In genomic region chr7:89940571-89941463, GRCm38 (mm10) we compare ENCODE assay signal across 8 mouse cellular contexts. TPM values are rescaled to one million over a fixed set of nuclear protein-coding genes. Genes with fewer than 3 reads are reported as not detected.
DNase-seq lines count a peak whose midpoint lies in the region; ATAC-seq and TF ChIP-seq lines count a peak whose summit lies in the region.

Gene Hikeshi, minus strand, starts transcription at chr7:89941204.

- peaks cover 19% of the 10 kb centered on the region for H3K4me1 ChIP-seq in G1E (ENCODE audit: insufficient read depth, low read depth, low read length)
- peaks cover 14% of the 10 kb centered on the region for H3K4me1 ChIP-seq in forebrain, embryonic 16.5 days (replicated peaks; ENCODE audit: control insufficient read depth, insufficient read depth, low read length)
- H3K4me1 ChIP-seq in lung, embryonic 14.5 days (ENCODE audit: insufficient read depth): 0 out of 2 replicates have a peak, but pooled peaks cover 4% of the 10 kb centered on the region
- no peaks in the 10 kb centered on the region for H3K4me1 ChIP-seq in olfactory bulb, adult 2 months (ENCODE audit: control insufficient read depth, insufficient read depth, low read length)
- peaks cover 4% of the 10 kb centered on the region; the same call in 1 of the 2 replicates for H3K4me1 ChIP-seq in thymus, adult 2 months (replicated peaks; ENCODE audit: control insufficient read depth, insufficient read depth, low read length)

- peak within 1 kb of the TSS; percentile 77 for H3K4me2 ChIP-seq in forebrain, embryonic 16.5 days (ENCODE audit: low read length)
- H3K4me2 ChIP-seq in lung, embryonic 14.5 days: peak within 1 kb of the TSS; percentile 79

- under 1% methylated on average over 45 of the region's 45 CpGs for WGBS in forebrain, embryonic 16.5 days
- WGBS in lung, embryonic 14.5 days: under 1% methylated on average over 45 of the region's 45 CpGs
- under 1% methylated on average over 45 of the region's 45 CpGs for WGBS in olfactory bulb, adult 2 months
- WGBS in thymus, adult 2 months: under 1% methylated on average over 45 of the region's 45 CpGs

- intact Hi-C loops in heart, postnatal 36 days (cut with DNase I): loop anchor here (1.0 kb wide), 1 partner anchor 501 kb away; the partner anchor contains the start of gene Crebzf

- peak within 1 kb of the TSS; percentile 92 for H3K4me3 ChIP-seq in G1E (ENCODE audit: low read depth, low read length)
- peak within 1 kb of the TSS; percentile 98 for H3K4me3 ChIP-seq in forebrain, embryonic 16.5 days (replicated peaks; ENCODE audit: low read length)
- H3K4me3 ChIP-seq in layer of hippocampus, adult 2 months: peak within 1 kb of the TSS; percentile 98
- H3K4me3 ChIP-seq in lung, embryonic 14.5 days (ENCODE audit: low read depth, low read length): peak within 1 kb of the TSS; percentile 88
- peak within 1 kb of the TSS; percentile 89 for H3K4me3 ChIP-seq in olfactory bulb, adult 2 months (ENCODE audit: insufficient read depth, low read depth, low read length)
- peak within 1 kb of the TSS; percentile 93 for H3K4me3 ChIP-seq in thymus, adult 2 months (ENCODE audit: control insufficient read depth, insufficient read depth, low read length)

- ATAC-seq in G1E (ENCODE audit: extremely low read depth, insufficient number of reproducible peaks, low FRiP score, poor library complexity, severe bottlenecking): peak; percentile 98
- ATAC-seq in forebrain, embryonic 16.5 days: peak; percentile 99
- ATAC-seq in lung, embryonic 14.5 days (ENCODE audit: insufficient read depth): peak; percentile 100

- peaks cover 11% of the 10 kb centered on the region for H3K36me3 ChIP-seq in G1E (replicated peaks)
- H3K36me3 ChIP-seq in forebrain, embryonic 16.5 days (ENCODE audit: control insufficient read depth, insufficient read depth): no peaks in the 10 kb centered on the region
- H3K36me3 ChIP-seq in lung, embryonic 14.5 days (ENCODE audit: insufficient read depth): no peaks in the 10 kb centered on the region
- no peaks in the 10 kb centered on the region for H3K36me3 ChIP-seq in thymus, adult 2 months (ENCODE audit: control insufficient read depth, insufficient read depth, low read length)

- H3K9me3 ChIP-seq in G1E (replicated peaks): no peaks in the 10 kb centered on the region
- H3K9me3 ChIP-seq in forebrain, embryonic 16.5 days (ENCODE audit: control insufficient read depth, low read length): no peaks in the 10 kb centered on the region
- H3K9me3 ChIP-seq in lung, embryonic 14.5 days (ENCODE audit: low read depth, low read length): no peaks in the 10 kb centered on the region

- TF ChIP-seq POLR2A in olfactory bulb, adult 2 months (IDR thresholded peaks at IDR 0.05; ENCODE audit: insufficient read depth, low read depth, low read length): peak; percentile 33; the same call in 1 of the 2 replicates
- no peak for TF ChIP-seq POLR2A in thymus, adult 2 months (IDR thresholded peaks at IDR 0.05; ENCODE audit: control insufficient read depth, extremely low read depth, insufficient read depth, low read length, poor library complexity)

- H3K27me3 ChIP-seq in G1E (ENCODE audit: insufficient read depth, low read length): no peaks in the 10 kb centered on the region
- no peaks in the 10 kb centered on the region for H3K27me3 ChIP-seq in forebrain, embryonic 16.5 days (replicated peaks; ENCODE audit: control insufficient read depth, insufficient read depth, low read length)
- no peaks in the 10 kb centered on the region for H3K27me3 ChIP-seq in lung, embryonic 14.5 days (ENCODE audit: insufficient read depth, low read length)
- H3K27me3 ChIP-seq in thymus, adult 2 months (ENCODE audit: control insufficient read depth, insufficient read depth, low read length): no peaks in the 10 kb centered on the region

- peak within 1 kb of the TSS; percentile 85 for H3K9ac ChIP-seq in forebrain, embryonic 16.5 days (replicated peaks; ENCODE audit: low read depth, low read length)
- H3K9ac ChIP-seq in lung, embryonic 14.5 days: peak within 1 kb of the TSS; percentile 76

- no peak for TF ChIP-seq CTCF in G1E (IDR thresholded peaks at IDR 0.05; ENCODE audit: low read depth, low read length)
- TF ChIP-seq CTCF in layer of hippocampus, adult 2 months (conservative IDR thresholded peaks at IDR 0.05): peak; percentile 22
- no peak for TF ChIP-seq CTCF in lung, embryonic 14.5 days (IDR thresholded peaks at IDR 0.05; ENCODE audit: low read depth)
- TF ChIP-seq CTCF in olfactory bulb, adult 2 months (IDR thresholded peaks at IDR 0.05; ENCODE audit: insufficient read depth, low read depth, low read length): no peak
- TF ChIP-seq CTCF in thymus, adult 2 months (IDR thresholded peaks at IDR 0.05; ENCODE audit: borderline replicate concordance, control insufficient read depth, extremely low read depth, insufficient read depth, low read length, poor library complexity): peak; percentile 18; the same call in 1 of the 2 replicates

- peak; percentile 80 for DNase-seq in G1E (ENCODE audit: low spot score)
- peak; percentile 89 to 99 for DNase-seq in cerebellum, adult 18-20 months
- DNase-seq in heart, postnatal 36 days: peak; percentile 88 to 89
- DNase-seq in layer of hippocampus, adult 2 months (ENCODE audit: low spot score in 2 of 2): peak; percentile 92 to 96
- peak; percentile 99 for DNase-seq in lung, embryonic 14.5 days
- peak; percentile 97 for DNase-seq in thymus, adult 2 months

- peak within 1 kb of the TSS; percentile 82 for H3K27ac ChIP-seq in forebrain, embryonic 16.5 days (ENCODE audit: low read length)
- peak within 1 kb of the TSS; percentile 95 for H3K27ac ChIP-seq in layer of hippocampus, adult 2 months
- H3K27ac ChIP-seq in lung, embryonic 14.5 days (ENCODE audit: low read depth): peak within 1 kb of the TSS; percentile 64
- H3K27ac ChIP-seq in olfactory bulb, adult 2 months (ENCODE audit: insufficient read depth, low read depth, low read length): peak within 1 kb of the TSS; percentile 13
- H3K27ac ChIP-seq in thymus, adult 2 months (ENCODE audit: control insufficient read depth, insufficient read depth, low read length): peak within 1 kb of the TSS; percentile 47

RNA-seq across cellular contexts. Expression of gene Hikeshi, which starts in this region (rescaled TPM):
- total RNA-seq in G1E (2014; fragmentation: Nextera tagmentation) (69.9 and 118 TPM in 2 replicates), G1E (2017) (212 and 255 TPM in 2 replicates)
- polyA plus RNA-seq in G1E (2012): 44.1 and 50.0 TPM in 2 replicates
- polyA plus RNA-seq in forebrain, embryonic 16.5 days (2015; fragmentation: Nextera tagmentation; extraction: Ambion mirVana): 154 and 158 TPM in 2 replicates
- 10 to 100 TPM; 60.8 to 80.8 TPM for total RNA-seq in heart, postnatal 36 days (2021)
- 10 to 100 TPM; 96.0 to 96.3 TPM for total RNA-seq in layer of hippocampus, adult 2 months (2021)
- 126 and 136 TPM in 2 replicates for polyA plus RNA-seq in lung, embryonic 14.5 days (2014; fragmentation: Nextera tagmentation; extraction: Ambion mirVana)
- polyA plus RNA-seq in olfactory bulb, adult 2 months (2012; ENCODE audit: insufficient read depth, insufficient read length, low replicate concordance, missing spikeins): not detected in 2 replicates
- polyA plus RNA-seq in thymus, adult 2 months (2012; rRNA removed): 46.0 and 57.5 TPM in 2 replicates

Comparison
In these comparisons a context has a peak if more than half of its experiments do, and no peak if none do; other contexts are left out.
1. Peak in every context shown above with its lines: DNase-seq, ATAC-seq, H3K4me3 ChIP-seq and H3K27ac ChIP-seq.
2. CTCF ChIP-seq: peak in layer of hippocampus, adult 2 months (single experiment) and thymus, adult 2 months (single experiment); none in G1E (single experiment), lung, embryonic 14.5 days (single experiment) and olfactory bulb, adult 2 months (single experiment).
3. H3K27ac ChIP-seq: peak in every context shown above with its lines; median percentile 95 in layer of hippocampus, adult 2 months; 82 in forebrain, embryonic 16.5 days; 64 in lung, embryonic 14.5 days; 47 in thymus, adult 2 months; 13 in olfactory bulb, adult 2 months.